Mouse (Mus musculus) liver, embryonic 14.5 days (tissue): ENCODE data around the gene Fam84b. TPM values are rescaled to one million over a fixed set of nuclear protein-coding genes. Genes with fewer than 3 reads are reported as not detected.

ENCODE experiments used
- ATAC-seq: fragments of 200-750 bp; cut with Nextera tagmentation; 2 replicates; pipeline ENCODE4 v1.8.0; 2017; ENCODE audit warnings: moderate number of reproducible peaks, mild to moderate bottlenecking, moderate library complexity; ENCODE audit not compliant: insufficient read depth
- DNase-seq, 3 experiments: peaks; one replicate each; pipeline ENCODE4 v3.0.0-alpha.2; 2012 to 2013; ENCODE audit warnings: low read depth in 3 of 3, low spot score in 3 of 3
- H3K27ac ChIP-seq: fragments of 300-500 bp; sonication (generic); 2 replicates; pipeline ENCODE4 v1.5.1; 2014; ENCODE audit warnings: moderate library complexity, mild to moderate bottlenecking, control low read depth, inconsistent platforms
- H3K27me3 ChIP-seq: fragments of 300-500 bp; sonication (generic); 2 replicates; pipeline ENCODE4 v1.6.1; 2014; ENCODE audit warnings: mild to moderate bottlenecking, low read length, moderate library complexity; ENCODE audit not compliant: control insufficient read depth, insufficient read depth
- H3K36me3 ChIP-seq: fragments of 300-500 bp; sonication (generic); replicated peaks from 2 replicates; pipeline ENCODE4 v1.6.1; 2014; ENCODE audit warnings: low read depth; ENCODE audit not compliant: control insufficient read depth, insufficient read depth
- H3K4me1 ChIP-seq, 2 experiments: fragments of 200-500 bp in 1 of 2; fragments of 300-500 bp in 1 of 2; sonication (generic) in 1 of 2; replicated peaks; 2 replicates each; pipeline ENCODE4 v1.6.1; 2012 to 2014; ENCODE audit warnings: antibody characterized with exemption in 1 of 2, inconsistent platforms in 1 of 2, low read length in 1 of 2; ENCODE audit not compliant: control insufficient read depth in 2 of 2, insufficient read depth in 2 of 2
- H3K4me2 ChIP-seq: fragments of 300-500 bp; sonication (generic); 2 replicates; pipeline ENCODE4 v1.6.1; 2014; ENCODE audit warnings: low read depth, mild to moderate bottlenecking, control low read depth, moderate library complexity
- H3K4me3 ChIP-seq, 2 experiments: fragments of 200-500 bp in 1 of 2; fragments of 300-500 bp in 1 of 2; sonication (generic) in 1 of 2; 2 replicates each; pipeline ENCODE4 v1.5.1; 2012 to 2014; ENCODE audit warnings: low read depth in 2 of 2, low read length in 2 of 2, mild to moderate bottlenecking in 2 of 2, control low read depth in 1 of 2, inconsistent platforms in 1 of 2, moderate library complexity in 1 of 2; ENCODE audit not compliant: insufficient read depth in 1 of 2
- H3K9ac ChIP-seq: fragments of 300-500 bp; sonication (generic); replicated peaks from 2 replicates; pipeline ENCODE4 v1.6.1; 2014; ENCODE audit warnings: mild to moderate bottlenecking, control low read depth, moderate library complexity
- H3K9me3 ChIP-seq: fragments of 300-500 bp; sonication (generic); 2 replicates; pipeline ENCODE4 v1.6.1; 2016; ENCODE audit warnings: low read length, mixed read lengths; ENCODE audit not compliant: control insufficient read depth
- CTCF ChIP-seq: IDR thresholded peaks from 2 replicates; pipeline ENCODE4 v1.5.1; 2016; ENCODE audit warnings: antibody characterized with exemption, low read depth, control low read depth
- EP300 ChIP-seq: IDR thresholded peaks from 2 replicates; pipeline ENCODE4 v1.6.1; 2016; ENCODE audit warnings: antibody characterized with exemption, low read depth
- WGBS: fragments of 180-500 bp; shearing (Covaris S2); extraction: QIAGEN DNeasy Blood & Tissue Kit; methylation state at CpG from one replicate; pipeline ENCODE4 v1.1.7; 2014; ENCODE audit not compliant: insufficient replicate concordance; 5-methylcytosine and 5-hydroxymethylcytosine counted together
- polyA plus RNA-seq, 2 experiments: library from polyadenylated mRNA; depleted of rRNA in 1 of 2; stranded (reverse) in 1 of 2; unstranded in 1 of 2; fragments of >200 nt; fragmentation: Nextera tagmentation in 1 of 2; extraction: Ambion mirVana in 1 of 2; gene quantifications; 2 replicates each; pipeline versions ENCODE4 v1.2.1 to v1.2.3; 2012 to 2014

The Fam84b gene
- polyA plus RNA-seq, 2 experiments, result 1.6 to 2.5 TPM

DNA sequence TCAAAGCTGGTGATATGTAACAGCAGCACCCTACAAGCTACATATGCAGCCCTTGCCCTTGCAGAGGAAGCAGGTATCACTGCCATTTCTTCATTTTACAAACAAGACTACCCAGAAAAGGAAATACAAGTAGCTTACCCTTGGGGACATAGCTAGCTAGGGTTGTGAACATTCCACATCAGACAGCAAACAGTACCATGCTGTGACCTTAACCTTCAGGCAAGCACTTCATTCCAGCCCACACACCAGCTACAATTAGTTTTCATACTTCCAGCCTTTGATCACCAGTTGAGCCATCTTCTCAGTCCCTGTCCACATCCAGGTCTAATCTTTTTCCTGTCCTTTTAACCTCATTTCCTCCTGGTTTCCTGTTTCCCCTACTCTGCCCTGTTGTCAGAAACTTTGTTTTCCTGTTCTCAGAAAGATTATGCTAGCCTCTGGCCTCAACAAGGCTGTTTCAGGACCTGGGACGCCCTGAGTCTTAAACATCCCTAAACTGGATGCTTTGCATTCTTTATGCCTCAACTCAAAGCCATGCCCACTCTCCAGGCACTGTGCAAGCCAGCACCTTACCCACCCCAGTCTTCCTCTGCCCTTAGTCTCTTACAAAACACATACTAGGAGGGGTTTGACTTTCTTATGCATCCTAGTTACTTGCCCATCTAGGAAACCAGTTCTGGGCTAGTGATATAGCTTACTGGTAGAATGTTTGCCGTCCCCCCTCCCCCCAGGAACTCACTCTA lies 19.9 kb downstream of the Fam84b start:
- no peak overlapping the region for H3K27ac ChIP-seq

DNA sequence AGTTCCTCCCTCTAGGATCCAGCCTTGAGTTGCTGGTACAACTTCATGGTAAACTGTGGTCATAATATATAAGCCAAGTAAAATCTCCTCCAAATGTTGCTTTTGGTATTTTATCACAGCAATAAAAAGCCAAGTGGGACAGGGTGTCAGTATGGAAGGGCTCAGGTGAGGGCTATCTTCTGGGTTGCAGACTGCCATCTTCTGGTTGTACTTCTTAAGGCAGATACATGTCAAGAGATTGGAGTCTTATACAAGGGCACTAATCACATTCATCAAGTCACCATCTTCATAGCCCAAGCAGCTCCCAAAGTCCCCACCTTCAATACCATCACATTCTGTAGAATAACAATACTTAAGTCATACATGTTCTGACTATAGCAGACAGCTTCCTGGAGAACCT lies 21.0 kb downstream of the Fam84b start:
- Histone ChIP-seq H3K9me3 (no peaks in the 10 kb centered on the region), H3K27ac (no peak overlapping the region), H3K36me3 (no peaks in the 10 kb centered on the region), H3K4me1 (peaks cover 0 to 9% of the 10 kb centered on the region in 2 experiments; a peak in 2 of 4 replicates), H3K9ac (no peak overlapping the region), H3K4me2 (no peak overlapping the region), H3K4me3 (no peak overlapping the region), H3K27me3 (no peaks in the 10 kb centered on the region)
- peak; percentile 17; the same call in 1 of the 2 replicates for TF ChIP-seq CTCF
- TF ChIP-seq EP300, result no peak
- DNase-seq (no peak), ATAC-seq (no peak)

More for the DNA sequence above, 19.9 kb downstream of the Fam84b start:
- no peak overlapping the region for H3K9ac ChIP-seq
- no peak overlapping the region for H3K4me2 ChIP-seq
- ATAC-seq (no peak), DNase-seq (no peak)
- H3K9me3 ChIP-seq, result no peaks in the 10 kb centered on the region
- TF ChIP-seq CTCF (no peak), EP300 (no peak)
- no peaks in the 10 kb centered on the region for H3K36me3 ChIP-seq
- H3K27me3 ChIP-seq, result no peaks in the 10 kb centered on the region
- no peak overlapping the region for H3K4me3 ChIP-seq
- peaks cover 0 to 8% of the 10 kb centered on the region in 2 experiments; a peak in 2 of 4 replicates for H3K4me1 ChIP-seq
- 12% methylated on average over 2 of the region's 2 CpGs for WGBS

DNA sequence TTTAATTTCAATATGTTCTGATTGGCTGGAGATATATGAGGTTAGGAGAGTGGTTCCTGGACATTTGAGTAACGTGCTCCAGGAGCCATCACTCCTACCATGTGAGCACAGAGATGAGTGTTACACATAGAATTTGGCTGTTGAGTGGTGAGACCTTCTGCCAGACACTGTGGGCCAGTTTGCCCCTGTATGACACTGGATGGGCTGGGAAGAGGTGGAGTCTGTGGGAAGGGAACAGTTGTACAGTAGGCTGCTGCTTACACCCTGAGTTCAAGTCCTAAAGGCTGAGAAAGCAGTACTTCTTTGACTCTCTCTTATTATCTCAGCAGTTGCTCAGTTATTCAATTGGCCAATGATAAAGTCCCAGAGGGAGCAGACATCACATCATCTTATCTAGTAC lies 27.4 kb downstream of the Fam84b start:
- Histone ChIP-seq H3K36me3 (no peaks in the 10 kb centered on the region), H3K27ac (no peak overlapping the region), H3K27me3 (no peaks in the 10 kb centered on the region; the same call in 1 of the 2 replicates), H3K4me1 (peaks cover 0 to 13% of the 10 kb centered on the region in 2 experiments; a peak in 2 of 4 replicates), H3K9ac (no peak overlapping the region), H3K4me3 (no peak overlapping the region), H3K4me2 (no peak overlapping the region), H3K9me3 (no peaks in the 10 kb centered on the region)
- no peak for ATAC-seq
- 19% methylated on average over 1 of the region's 1 CpGs for WGBS
- DNase-seq, result no peak
- TF ChIP-seq CTCF, result no peak

DNA sequence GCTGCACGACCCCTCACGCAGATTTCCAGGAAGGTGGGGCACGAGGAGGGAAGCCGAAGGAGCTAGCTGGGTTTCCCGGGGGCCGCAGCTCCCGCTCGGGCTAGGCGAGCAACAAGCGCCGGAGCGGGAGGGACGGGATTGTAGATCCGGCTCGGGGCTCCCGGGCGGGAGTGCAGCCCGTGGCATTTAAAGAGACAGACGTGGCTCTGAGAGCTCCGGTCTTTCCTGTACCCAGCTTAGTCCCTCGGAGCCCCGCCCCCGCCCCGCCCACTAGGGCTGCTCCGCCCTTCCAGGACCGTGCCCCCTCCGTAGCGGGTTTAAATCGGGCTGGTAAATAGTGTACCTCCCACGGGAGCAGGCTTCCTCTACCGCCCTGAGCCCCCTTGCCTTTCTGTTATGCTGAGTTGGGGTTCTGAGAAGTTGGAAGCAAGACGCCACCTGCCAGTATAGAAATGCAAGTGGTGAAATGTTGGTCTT lies 28.8 kb downstream of the Fam84b start:
- Histone ChIP-seq H3K4me3 (peak overlapping the region; percentile 55 to 59), H3K4me1 (peaks cover 0 to 13% of the 10 kb centered on the region in 2 experiments; a peak in 2 of 4 replicates), H3K27ac (no peak overlapping the region), H3K9ac (peak overlapping the region; percentile 6), H3K9me3 (no peaks in the 10 kb centered on the region), H3K4me2 (peak overlapping the region; percentile 83), H3K36me3 (no peaks in the 10 kb centered on the region), H3K27me3 (no peaks in the 10 kb centered on the region; the same call in 1 of the 2 replicates)
- 0 out of 2 replicates have a peak, but pooled peaks have one; percentile 7 for TF ChIP-seq CTCF
- no peak for TF ChIP-seq EP300
- under 1% methylated on average over 32 of the region's 32 CpGs for WGBS
- ATAC-seq, result peak; percentile 84
- DNase-seq, result peak; percentile 62 to 66 (median 63)
